Mouse (Mus musculus) liver, postnatal 0 days (tissue): ENCODE results near the gene Sema5a. TPM values are rescaled to one million over a fixed set of nuclear protein-coding genes. Genes with fewer than 3 reads are reported as not detected.

ENCODE experiments used
- ATAC-seq: fragments of 200-750 bp; cut with Nextera tagmentation; 2 replicates; pipeline ENCODE4 v1.8.0; 2017; ENCODE audit warnings: mild to moderate bottlenecking, moderate library complexity
- DNase-seq: peaks from one replicate; pipeline ENCODE4 v3.0.0-alpha.2; 2016
- H3K27ac ChIP-seq: fragments of 300-500 bp; sonication (generic); 2 replicates; pipeline ENCODE4 v1.5.1; 2014; ENCODE audit warnings: antibody characterized with exemption, moderate library complexity, mild to moderate bottlenecking, low read depth
- H3K27me3 ChIP-seq: fragments of 300-500 bp; sonication (generic); 2 replicates; pipeline ENCODE4 v1.6.1; 2014; ENCODE audit warnings: low read length, control low read depth, mixed read lengths; ENCODE audit not compliant: insufficient read depth
- H3K36me3 ChIP-seq: fragments of 300-500 bp; sonication (generic); replicated peaks from 2 replicates; pipeline ENCODE4 v1.6.1; 2014; ENCODE audit warnings: mild to moderate bottlenecking, control low read depth, low read length, moderate library complexity, mixed read lengths; ENCODE audit not compliant: insufficient read depth
- H3K4me1 ChIP-seq: fragments of 300-500 bp; sonication (generic); 2 replicates; pipeline ENCODE4 v1.6.1; 2014; ENCODE audit warnings: antibody characterized with exemption, mild to moderate bottlenecking, control low read depth; ENCODE audit not compliant: insufficient read depth
- H3K4me2 ChIP-seq: fragments of 300-500 bp; sonication (generic); 2 replicates; pipeline ENCODE4 v1.6.1; 2014; ENCODE audit warnings: low read depth, mild to moderate bottlenecking, low read length, moderate library complexity, mixed read lengths
- H3K4me3 ChIP-seq: fragments of 300-500 bp; sonication (generic); 2 replicates; pipeline ENCODE4 v1.5.1; 2014; ENCODE audit warnings: low read depth, low read length
- H3K9ac ChIP-seq: fragments of 300-500 bp; sonication (generic); replicated peaks from 2 replicates; pipeline ENCODE4 v1.6.1; 2014; ENCODE audit warnings: mild to moderate bottlenecking, moderate library complexity
- H3K9me3 ChIP-seq: fragments of 300-500 bp; sonication (generic); 2 replicates; pipeline ENCODE4 v1.6.1; 2016; ENCODE audit warnings: mild to moderate bottlenecking, control low read depth, low read length, mixed read lengths
- CTCF ChIP-seq: sonication (generic); IDR thresholded peaks from 2 replicates; pipeline ENCODE4 v1.5.1; 2016; ENCODE audit warnings: antibody characterized with exemption, low read depth
- EP300 ChIP-seq: IDR thresholded peaks from 2 replicates; pipeline ENCODE4 v1.6.1; 2016; ENCODE audit warnings: antibody characterized with exemption, low read depth, mild to moderate bottlenecking
- WGBS: fragments of 180-500 bp; shearing (Covaris S2); extraction: QIAGEN DNeasy Blood & Tissue Kit; methylation state at CpG from one replicate; pipeline ENCODE4 v1.1.7; 2014; ENCODE audit not compliant: insufficient replicate concordance; 5-methylcytosine and 5-hydroxymethylcytosine counted together
- polyA plus RNA-seq: library from polyadenylated mRNA; unstranded; fragments of >200 nt; fragmentation: Nextera tagmentation; extraction: Ambion mirVana; gene quantifications from 2 replicates; pipeline ENCODE4 v1.2.1, GENCODE M21; 2015

The Sema5a gene
- polyA plus RNA-seq, 1 experiment from 2014 or later, result 0.36 TPM

DNA sequence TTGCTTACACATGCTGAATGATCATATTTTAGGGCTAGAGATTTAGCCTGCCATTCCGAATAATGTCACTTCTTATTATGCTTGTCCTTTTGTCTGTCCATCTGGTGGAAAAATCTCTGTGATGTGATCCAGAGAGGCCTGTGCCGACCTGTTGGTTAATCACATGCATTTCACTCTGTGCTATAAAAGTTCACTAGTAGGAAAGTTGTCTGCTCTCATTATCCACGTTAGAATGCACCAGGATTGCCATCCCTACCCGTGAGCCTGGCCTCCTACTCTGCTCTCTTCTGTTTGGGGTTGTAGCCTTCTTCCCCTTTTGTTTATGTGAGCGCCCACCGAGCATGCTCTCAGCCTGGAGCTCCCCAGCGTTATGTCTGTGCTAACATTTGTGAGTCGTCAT is 108.4 kb downstream of the Sema5a start:
- Histone ChIP-seq H3K4me2 (no peak overlapping the region), H3K27ac (no peak overlapping the region), H3K9ac (no peak overlapping the region), H3K4me3 (no peak overlapping the region), H3K4me1 (no peaks in the 10 kb centered on the region), H3K27me3 (no peaks in the 10 kb centered on the region), H3K9me3 (no peaks in the 10 kb centered on the region), H3K36me3 (no peaks in the 10 kb centered on the region)
- DNase-seq (no peak), ATAC-seq (no peak)
- WGBS, result 64% methylated on average over 8 of the region's 8 CpGs
- TF ChIP-seq EP300 (no peak), CTCF (no peak)

- Histone ChIP-seq H3K9ac (no peak overlapping the region), H3K4me1 (no peaks in the 10 kb centered on the region), H3K9me3 (no peaks in the 10 kb centered on the region), H3K4me2 (no peak overlapping the region), H3K36me3 (no peaks in the 10 kb centered on the region), H3K27me3 (no peaks in the 10 kb centered on the region), H3K27ac (no peak overlapping the region), H3K4me3 (no peak overlapping the region)
- WGBS, result 77% methylated on average over 5 of the region's 5 CpGs
- ATAC-seq (no peak), DNase-seq (no peak)
- no peak for TF ChIP-seq CTCF
- TF ChIP-seq EP300, result no peak
These were observed 108.9 kb downstream of the Sema5a start for GRCm38 (mm10) chr15:32353513-32353912.

DNA sequence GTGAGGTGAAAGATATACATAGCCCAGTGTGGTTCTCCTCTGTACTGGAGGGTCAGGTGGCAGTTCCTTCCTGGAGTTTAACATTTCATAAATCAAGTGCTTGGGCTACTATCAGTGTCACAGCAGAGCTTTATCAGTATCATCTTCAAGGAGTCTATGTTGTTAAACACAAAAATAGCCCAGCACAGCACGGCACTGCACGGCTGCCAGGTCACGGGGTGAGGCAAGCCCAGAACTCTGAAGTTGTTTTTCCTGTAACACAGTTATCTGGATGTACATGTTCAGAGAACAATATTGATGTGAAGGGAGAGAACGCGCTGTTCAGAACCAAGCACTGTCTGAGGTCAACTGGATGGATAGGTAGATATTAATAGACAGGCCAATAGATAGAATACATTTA is 112.2 kb downstream of the Sema5a start:
- no peak for ATAC-seq
- no peaks in the 10 kb centered on the region for H3K9me3 ChIP-seq

DNA sequence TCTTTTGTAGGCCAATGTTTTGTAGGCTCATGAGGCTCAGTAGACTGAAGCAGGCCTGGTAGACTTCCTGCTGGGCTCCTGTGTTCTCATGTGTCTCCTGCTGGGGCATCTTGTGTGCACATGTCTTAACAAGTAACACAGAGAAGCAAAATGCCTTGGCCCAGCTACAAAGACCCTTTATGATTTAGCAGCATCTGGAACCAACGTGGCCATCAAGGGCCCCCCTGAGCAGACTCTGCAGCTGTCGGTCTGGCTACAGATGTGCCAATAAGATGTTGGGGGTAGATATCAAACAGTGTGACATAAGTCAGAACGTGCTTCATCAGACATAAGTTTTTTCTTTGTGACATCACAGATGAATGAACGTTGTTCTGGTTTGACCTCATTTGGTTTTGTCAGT is 123.2 kb downstream of the Sema5a start:
- DNase-seq (no peak), ATAC-seq (no peak)
- 73% methylated on average over 4 of the region's 4 CpGs for WGBS
- Histone ChIP-seq H3K9ac (no peak overlapping the region), H3K4me3 (no peak overlapping the region), H3K27me3 (no peaks in the 10 kb centered on the region), H3K4me2 (no peak overlapping the region), H3K9me3 (no peaks in the 10 kb centered on the region), H3K36me3 (no peaks in the 10 kb centered on the region), H3K27ac (no peak overlapping the region), H3K4me1 (no peaks in the 10 kb centered on the region)
- TF ChIP-seq CTCF, result no peak
- TF ChIP-seq EP300, result no peak

More for the DNA sequence above, 112.2 kb downstream of the Sema5a start:
- no peak for DNase-seq
- Histone ChIP-seq H3K4me1 (no peaks in the 10 kb centered on the region), H3K4me2 (no peak overlapping the region), H3K4me3 (no peak overlapping the region), H3K27ac (no peak overlapping the region), H3K36me3 (no peaks in the 10 kb centered on the region), H3K27me3 (no peaks in the 10 kb centered on the region), H3K9ac (no peak overlapping the region)
- TF ChIP-seq CTCF, result no peak
- no peak for TF ChIP-seq EP300
- 76% methylated on average over 5 of the region's 5 CpGs for WGBS

GRCm38 (mm10) chr15:32370914-32371313 is 126.3 kb downstream of the Sema5a start:
- Histone ChIP-seq H3K27me3 (no peaks in the 10 kb centered on the region), H3K36me3 (no peaks in the 10 kb centered on the region)

DNA sequence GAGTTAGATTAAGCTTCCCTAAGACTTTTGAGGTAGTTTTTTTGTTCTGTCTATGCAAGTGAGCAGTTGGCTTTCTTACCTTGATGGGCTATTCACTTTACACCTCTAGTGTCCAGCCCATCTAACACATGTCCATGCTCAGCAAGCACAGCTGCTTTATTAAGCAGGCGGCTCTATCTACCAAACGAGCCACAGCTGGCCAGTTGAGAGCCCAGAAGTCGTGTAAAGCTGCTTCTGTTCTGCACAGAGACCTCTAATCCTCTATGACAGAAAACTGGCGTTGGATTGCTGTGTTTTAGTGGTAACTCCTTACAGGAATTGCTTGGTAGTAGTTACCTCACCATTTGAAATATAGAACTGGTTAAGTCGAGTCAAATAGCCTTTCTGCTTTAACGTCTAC is 126.8 kb downstream of the Sema5a start:
- Histone ChIP-seq H3K9ac (no peak overlapping the region), H3K27me3 (no peaks in the 10 kb centered on the region), H3K4me3 (no peak overlapping the region), H3K4me2 (no peak overlapping the region), H3K27ac (no peak overlapping the region), H3K36me3 (no peaks in the 10 kb centered on the region), H3K4me1 (no peaks in the 10 kb centered on the region), H3K9me3 (no peaks in the 10 kb centered on the region)
- no peak for TF ChIP-seq EP300
- no peak for TF ChIP-seq CTCF
- ATAC-seq (no peak), DNase-seq (no peak)
- WGBS, result 72% methylated on average over 6 of the region's 6 CpGs

More at GRCm38 (mm10) chr15:32370914-32371313, 126.3 kb downstream of the Sema5a start:
- DNase-seq, result no peak
- H3K4me1 ChIP-seq, result no peaks in the 10 kb centered on the region
- 73% methylated on average over 6 of the region's 6 CpGs for WGBS
- H3K4me3 ChIP-seq, result no peak overlapping the region
- no peak for ATAC-seq
- no peaks in the 10 kb centered on the region for H3K9me3 ChIP-seq
- TF ChIP-seq EP300, result no peak
- no peak for TF ChIP-seq CTCF
- no peak overlapping the region for H3K9ac ChIP-seq
- no peak overlapping the region for H3K27ac ChIP-seq
- H3K4me2 ChIP-seq, result no peak overlapping the region

- no peak for ATAC-seq
- Histone ChIP-seq H3K9me3 (no peaks in the 10 kb centered on the region), H3K4me2 (no peak overlapping the region), H3K9ac (no peak overlapping the region), H3K4me3 (no peak overlapping the region), H3K4me1 (no peaks in the 10 kb centered on the region), H3K27ac (no peak overlapping the region), H3K36me3 (no peaks in the 10 kb centered on the region), H3K27me3 (no peaks in the 10 kb centered on the region)
- 81% methylated on average over 5 of the region's 5 CpGs for WGBS
- DNase-seq, result no peak
- TF ChIP-seq CTCF (no peak), EP300 (no peak)
These were observed 131.7 kb downstream of the Sema5a start for GRCm38 (mm10) chr15:32376326-32376725.
